Mouse (Mus musculus): ENCODE data around the gene BC005561. TPM values are rescaled to one million over a fixed set of nuclear protein-coding genes. Genes with fewer than 3 reads are reported as not detected.
A peak's percentile ranks its signal among the peaks of the same experiment; 100 is the strongest.

BC005561 gene
- total RNA-seq (2021): 10 to 100 TPM; 12.1 to 14.5 TPM
- long read RNA-seq, experiment 1, full-length matches to known transcripts: 1 of 1 reads
- long read RNA-seq, experiment 1, partial matches to known transcripts: 0 of 1 reads
- long read RNA-seq, experiment 1, other reads (novel, unspliced or antisense): 0 of 1 reads
- long read RNA-seq, experiment 2, full-length matches to known transcripts: 3 of 3 reads
- long read RNA-seq, experiment 2, partial matches to known transcripts: 0 of 3 reads
- long read RNA-seq, experiment 2, other reads (novel, unspliced or antisense): 0 of 3 reads

GRCm38 (mm10) chr5:104508195-104508891, at the start of gene BC005561:
Gene BC005561, plus strand, starts transcription at chr5:104508352.
- TF ChIP-seq CTCF (conservative IDR thresholded peaks at IDR 0.05): no peak

GRCm38 (mm10) chr5:104458832-104459705, 49.1 kb upstream of the BC005561 start, which contains the start of gene Pkd2:
Gene Pkd2, plus strand, starts transcription at chr5:104459450.
- peak; percentile 56 to 61 for DNase-seq (ENCODE audit: low spot score in 2 of 2)
- Histone ChIP-seq H3K27ac (peak within 1 kb of the TSS; percentile 96), H3K4me3 (peak within 1 kb of the TSS; percentile 87)
- TF ChIP-seq CTCF (conservative IDR thresholded peaks at IDR 0.05): no peak

More at GRCm38 (mm10) chr5:104508195-104508891, at the start of gene BC005561:
- Histone ChIP-seq H3K4me3 (peak within 1 kb of the TSS; percentile 85), H3K27ac (peak within 1 kb of the TSS; percentile 94)
- DNase-seq (ENCODE audit: low spot score in 2 of 2): peak; percentile 77 to 83

GRCm38 (mm10) chr5:104459706-104460455, 48.3 kb upstream of the BC005561 start:
- H3K27ac ChIP-seq: peak overlapping the region; percentile 96
- H3K4me3 ChIP-seq: peak overlapping the region; percentile 87
- peak; percentile 72 to 73 for DNase-seq (ENCODE audit: low spot score in 2 of 2)
- no peak for TF ChIP-seq CTCF (conservative IDR thresholded peaks at IDR 0.05)

GRCm38 (mm10) chr5:104460456-104460838, 47.7 kb upstream of the BC005561 start:
- DNase-seq (ENCODE audit: low spot score in 2 of 2): no peak
- Histone ChIP-seq H3K4me3 (peak overlapping the region; percentile 87), H3K27ac (peak overlapping the region; percentile 96)
- no peak for TF ChIP-seq CTCF (conservative IDR thresholded peaks at IDR 0.05)

- no peak for DNase-seq (ENCODE audit: low spot score in 2 of 2)
- peak overlapping the region; percentile 49 for H3K4me3 ChIP-seq
- TF ChIP-seq CTCF (conservative IDR thresholded peaks at IDR 0.05): no peak
- H3K27ac ChIP-seq: peak overlapping the region; percentile 57
Observed at GRCm38 (mm10) chr5:104460856-104461255, 47.3 kb upstream of the BC005561 start.

- TF ChIP-seq CTCF (conservative IDR thresholded peaks at IDR 0.05): no peak
- DNase-seq (ENCODE audit: low spot score in 2 of 2): no peak
- H3K27ac ChIP-seq: peak overlapping the region; percentile 85
- no peak overlapping the region for H3K4me3 ChIP-seq
Observed at GRCm38 (mm10) chr5:104465279-104465678, 42.9 kb upstream of the BC005561 start.

- DNase-seq (ENCODE audit: low spot score in 2 of 2): peak in 1 of 2 experiments; percentile 31
Observed at GRCm38 (mm10) chr5:104465731-104466130, 42.4 kb upstream of the BC005561 start.

GRCm38 (mm10) chr5:104466816-104467215, 41.3 kb upstream of the BC005561 start:
- DNase-seq (ENCODE audit: low spot score in 2 of 2): no peak
- TF ChIP-seq CTCF (conservative IDR thresholded peaks at IDR 0.05): no peak

More at GRCm38 (mm10) chr5:104465731-104466130, 42.4 kb upstream of the BC005561 start:
- no peak for TF ChIP-seq CTCF (conservative IDR thresholded peaks at IDR 0.05)
- Histone ChIP-seq H3K4me3 (peak overlapping the region; percentile 30; the same call in 1 of the 2 replicates), H3K27ac (peak overlapping the region; percentile 85)

GRCm38 (mm10) chr5:104468586-104468985, 39.6 kb upstream of the BC005561 start:
- no peak overlapping the region for H3K4me3 ChIP-seq
- TF ChIP-seq CTCF (conservative IDR thresholded peaks at IDR 0.05): no peak
- H3K27ac ChIP-seq: no peak overlapping the region
- no peak for DNase-seq (ENCODE audit: low spot score in 2 of 2)

More at GRCm38 (mm10) chr5:104466816-104467215, 41.3 kb upstream of the BC005561 start:
- Histone ChIP-seq H3K4me3 (no peak overlapping the region), H3K27ac (no peak overlapping the region)

- Histone ChIP-seq H3K4me3 (no peak overlapping the region), H3K27ac (peak overlapping the region; percentile 39; the same call in 1 of the 2 replicates)
- DNase-seq (ENCODE audit: low spot score in 2 of 2): no peak
- no peak for TF ChIP-seq CTCF (conservative IDR thresholded peaks at IDR 0.05)
Observed at GRCm38 (mm10) chr5:104470981-104471391, 37.2 kb upstream of the BC005561 start.

- no peak overlapping the region for H3K27ac ChIP-seq
- peak; percentile 83 for TF ChIP-seq CTCF (conservative IDR thresholded peaks at IDR 0.05)
- H3K4me3 ChIP-seq: no peak overlapping the region
- no peak for DNase-seq (ENCODE audit: low spot score in 2 of 2)
Observed at GRCm38 (mm10) chr5:104472371-104472770, 35.8 kb upstream of the BC005561 start.

- H3K4me3 ChIP-seq: no peak overlapping the region
- DNase-seq (ENCODE audit: low spot score in 2 of 2): no peak
- H3K27ac ChIP-seq: no peak overlapping the region
- no peak for TF ChIP-seq CTCF (conservative IDR thresholded peaks at IDR 0.05)
Observed at GRCm38 (mm10) chr5:104480367-104480766, 27.8 kb upstream of the BC005561 start.

All from layer of hippocampus, adult 2 months (tissue).